Mouse (Mus musculus) midbrain, embryonic 16.5 days (tissue): ENCODE results near the gene Clec2l. TPM values are rescaled to one million over a fixed set of nuclear protein-coding genes. Genes with fewer than 3 reads are reported as not detected.

Experiments
- ATAC-seq: fragments of 200-750 bp; cut with Nextera tagmentation; 2 replicates; pipeline ENCODE4 v1.8.0; 2017; ENCODE audit warnings: moderate TSS enrichment
- H3K27ac ChIP-seq: fragments of 300-500 bp; sonication (generic); 2 replicates; pipeline ENCODE4 v1.5.1; 2014; ENCODE audit warnings: mild to moderate bottlenecking, low read length, mixed read lengths
- H3K27me3 ChIP-seq: fragments of 300-500 bp; sonication (generic); 2 replicates; pipeline ENCODE4 v1.6.1; 2014; ENCODE audit warnings: low read depth, low read length, mixed read lengths; ENCODE audit not compliant: control insufficient read depth, insufficient read depth
- H3K36me3 ChIP-seq: fragments of 300-500 bp; sonication (generic); 2 replicates; pipeline ENCODE4 v1.6.1; 2014; ENCODE audit warnings: mild to moderate bottlenecking, low read length, moderate library complexity, mixed read lengths; ENCODE audit not compliant: control insufficient read depth, insufficient read depth
- H3K4me1 ChIP-seq: fragments of 300-500 bp; sonication (generic); 2 replicates; pipeline ENCODE4 v1.6.1; 2014; ENCODE audit warnings: mild to moderate bottlenecking, low read length, mixed read lengths; ENCODE audit not compliant: control insufficient read depth, insufficient read depth
- H3K4me2 ChIP-seq: fragments of 300-500 bp; sonication (generic); 2 replicates; pipeline ENCODE4 v1.6.1; 2014; ENCODE audit warnings: mild to moderate bottlenecking, low read length, mixed read lengths
- H3K4me3 ChIP-seq: fragments of 300-500 bp; sonication (generic); 2 replicates; pipeline ENCODE4 v1.5.1; 2014; ENCODE audit warnings: low read depth, mild to moderate bottlenecking, low read length, moderate library complexity, mixed read lengths
- H3K9ac ChIP-seq: fragments of 300-500 bp; sonication (generic); 2 replicates; pipeline ENCODE4 v1.6.1; 2014; ENCODE audit warnings: low read depth, low read length, mixed read lengths
- H3K9me3 ChIP-seq: fragments of 300-500 bp; sonication (generic); replicated peaks from 2 replicates; pipeline ENCODE4 v1.6.1; 2014; ENCODE audit warnings: mild to moderate bottlenecking, low read length, mixed read lengths; ENCODE audit not compliant: control insufficient read depth, poor library complexity, severe bottlenecking
- WGBS: fragments of 180-500 bp; shearing (Covaris S2); extraction: QIAGEN DNeasy Blood & Tissue Kit; methylation state at CpG from one replicate; pipeline ENCODE4 v1.1.7; 2014; 5-methylcytosine and 5-hydroxymethylcytosine counted together
- polyA plus RNA-seq: library from polyadenylated mRNA; unstranded; fragments of >200 nt; fragmentation: Nextera tagmentation; extraction: Ambion mirVana; gene quantifications from 2 replicates; pipeline ENCODE4 v1.2.1, GENCODE M21; 2015

Gene Clec2l
- polyA plus RNA-seq, 1 experiment from 2014 or later: 22.9 TPM

DNA sequence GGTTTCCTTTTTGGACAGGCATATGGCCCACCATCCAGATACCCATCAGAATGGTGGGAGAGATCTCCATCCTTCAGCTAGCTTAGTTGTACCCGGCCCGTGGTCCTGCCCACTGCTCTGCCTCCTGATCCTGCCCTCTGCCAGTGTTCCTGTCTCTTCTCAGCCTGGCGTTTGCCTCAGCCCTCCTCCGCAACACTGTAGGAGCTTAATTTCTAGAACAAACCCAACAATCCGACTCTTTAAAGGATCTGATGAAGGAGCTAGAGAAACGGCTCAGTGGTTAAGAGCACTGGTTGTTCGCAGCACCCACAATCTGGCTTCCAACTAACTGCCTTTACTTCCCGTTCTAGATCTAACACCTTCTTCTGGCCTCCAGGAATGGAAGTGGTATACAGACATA is 28.4 kb upstream of the Clec2l start:
- 82% methylated on average over 8 of the region's 8 CpGs for WGBS
- Histone ChIP-seq H3K9me3 (no peaks in the 10 kb centered on the region), H3K9ac (no peak overlapping the region), H3K27ac (no peak overlapping the region), H3K4me2 (no peak overlapping the region), H3K36me3 (no peaks in the 10 kb centered on the region), H3K4me3 (no peak overlapping the region), H3K27me3 (peaks cover 46% of the 10 kb centered on the region), H3K4me1 (peaks cover 15% of the 10 kb centered on the region)
- ATAC-seq: no peak

DNA sequence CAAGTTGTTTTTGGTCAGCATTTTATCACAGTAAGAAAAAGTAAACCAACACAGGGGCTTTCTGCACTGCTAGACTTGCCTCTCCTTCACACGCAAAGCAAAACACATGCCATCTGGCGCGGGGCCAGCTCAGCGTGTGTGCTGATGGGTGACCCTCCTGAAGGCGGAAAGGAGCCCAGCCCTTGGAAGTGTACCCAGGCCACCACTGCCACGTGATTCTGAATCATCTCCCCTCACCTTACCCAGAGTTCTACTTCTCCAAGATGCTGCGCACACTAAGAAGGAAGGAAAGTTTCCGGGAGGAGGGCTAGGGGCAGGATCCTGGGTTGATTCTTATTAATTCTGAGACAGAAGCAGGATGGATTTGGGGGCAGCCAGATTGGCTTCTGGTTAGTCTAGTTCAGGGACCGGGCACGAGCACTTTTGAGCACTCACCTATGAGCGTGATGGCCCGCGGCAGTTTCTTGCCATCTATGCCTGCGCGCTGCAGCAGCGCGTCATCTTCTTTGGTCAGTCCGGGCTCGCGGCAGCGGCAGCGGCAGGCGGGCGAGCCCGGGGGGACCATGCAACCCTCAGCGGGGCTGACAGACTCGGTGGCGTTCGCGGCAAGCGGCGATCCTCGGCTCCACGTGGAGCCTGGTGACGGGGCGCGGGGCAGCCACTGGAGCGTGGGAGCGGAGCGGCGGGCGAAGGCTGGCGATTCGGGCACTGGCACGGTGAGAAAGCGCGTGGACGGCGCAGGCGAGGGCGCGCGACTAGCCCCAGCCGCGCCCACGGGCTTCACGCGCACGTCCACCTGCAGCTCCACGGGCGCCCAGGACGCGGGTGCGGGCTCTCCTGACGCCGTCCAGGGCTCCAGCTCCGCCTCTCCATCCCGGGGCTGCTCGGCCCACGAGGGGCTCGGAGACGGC is 26.7 kb upstream of the Clec2l start:
- H3K4me1 ChIP-seq: peaks cover 15% of the 10 kb centered on the region
- WGBS: 1% methylated on average over 64 of the region's 72 CpGs
- H3K9me3 ChIP-seq: no peaks in the 10 kb centered on the region
- peak overlapping the region; percentile 97 for H3K4me2 ChIP-seq
- H3K27me3 ChIP-seq: peaks cover 50% of the 10 kb centered on the region
- peak overlapping the region; percentile 63 for H3K4me3 ChIP-seq
- peak; percentile 67 for ATAC-seq
- H3K9ac ChIP-seq: peak overlapping the region; percentile 47
- no peaks in the 10 kb centered on the region for H3K36me3 ChIP-seq
- no peak overlapping the region for H3K27ac ChIP-seq

DNA sequence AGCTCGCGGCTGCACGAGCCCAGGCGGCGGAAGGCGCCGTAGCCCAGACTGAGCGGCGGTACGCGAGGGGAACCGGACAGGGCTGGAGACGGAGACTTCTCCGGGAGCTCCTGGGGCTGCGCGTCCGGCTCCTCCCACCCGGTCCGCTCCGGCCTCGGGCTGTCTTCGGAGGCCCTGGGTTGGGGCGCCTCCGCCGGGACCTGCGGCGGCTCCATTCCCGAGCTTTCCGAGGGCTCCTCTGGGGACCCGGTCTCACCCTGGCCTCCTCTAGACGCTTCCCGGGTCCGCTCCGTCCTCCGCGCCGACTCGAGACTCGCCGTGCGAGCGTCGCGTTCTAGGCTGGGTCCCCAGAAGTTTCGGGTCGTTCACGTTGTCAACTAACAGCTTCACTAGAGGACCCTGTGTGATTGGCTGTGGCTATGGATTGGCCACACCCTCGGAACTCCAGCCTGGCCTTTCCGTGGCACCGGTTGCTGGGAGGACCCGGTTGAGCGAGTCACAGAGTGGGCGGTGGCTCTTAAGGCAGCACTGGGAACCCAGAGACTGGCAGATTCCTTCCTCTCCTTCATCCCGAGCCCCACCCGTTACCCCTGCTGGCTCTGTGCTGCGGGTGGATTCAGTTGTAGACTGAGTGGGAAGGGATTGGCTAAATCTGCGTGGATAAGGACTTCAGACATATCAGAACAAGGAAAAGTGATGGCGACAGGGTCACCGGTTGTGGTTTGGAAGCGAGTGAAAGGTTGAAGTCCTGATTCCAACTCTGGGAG is 25.8 kb upstream of the Clec2l start, which contains the start of gene Klrg2:
TSS of gene Klrg2 (minus strand) at position 391 of the 767 bp plus-strand sequence.
- H3K4me2 ChIP-seq: peak within 1 kb of the TSS; percentile 97
- peaks cover 15% of the 10 kb centered on the region for H3K4me1 ChIP-seq
- peaks cover 50% of the 10 kb centered on the region for H3K27me3 ChIP-seq
- no peaks in the 10 kb centered on the region for H3K36me3 ChIP-seq
- 1% methylated on average over 47 of the region's 60 CpGs for WGBS
- no peaks in the 10 kb centered on the region for H3K9me3 ChIP-seq
- no peak within 1 kb of the TSS for H3K27ac ChIP-seq
- peak within 1 kb of the TSS; percentile 47 for H3K9ac ChIP-seq
- H3K4me3 ChIP-seq: peak within 1 kb of the TSS; percentile 63
- peak; percentile 79 for ATAC-seq

DNA sequence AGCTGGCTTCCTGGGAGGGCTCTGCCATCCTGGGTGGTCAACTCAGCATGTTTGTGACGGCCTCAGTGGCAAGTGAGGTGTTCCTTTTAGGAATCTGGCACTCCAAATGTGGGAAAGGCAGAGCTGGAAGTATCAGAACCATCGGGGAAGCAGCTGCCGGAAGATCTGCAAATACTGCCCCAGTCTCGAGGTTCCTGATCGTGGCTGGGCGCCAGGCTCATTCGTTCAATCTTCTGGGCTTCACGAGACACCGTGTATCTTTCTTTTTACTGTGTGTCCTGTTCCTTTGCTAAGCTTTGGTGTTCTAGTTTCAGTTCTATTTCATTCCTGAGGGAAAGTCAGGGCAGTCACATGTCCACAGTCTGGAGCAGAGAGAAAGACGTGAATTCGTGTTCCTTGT is 22.5 kb upstream of the Clec2l start:
- WGBS: 82% methylated on average over 11 of the region's 11 CpGs
- Histone ChIP-seq H3K9ac (no peak overlapping the region), H3K27ac (no peak overlapping the region), H3K4me3 (no peak overlapping the region), H3K9me3 (no peaks in the 10 kb centered on the region), H3K36me3 (no peaks in the 10 kb centered on the region), H3K27me3 (peaks cover 30% of the 10 kb centered on the region), H3K4me1 (peaks cover 15% of the 10 kb centered on the region), H3K4me2 (no peak overlapping the region)
- ATAC-seq: no peak

DNA sequence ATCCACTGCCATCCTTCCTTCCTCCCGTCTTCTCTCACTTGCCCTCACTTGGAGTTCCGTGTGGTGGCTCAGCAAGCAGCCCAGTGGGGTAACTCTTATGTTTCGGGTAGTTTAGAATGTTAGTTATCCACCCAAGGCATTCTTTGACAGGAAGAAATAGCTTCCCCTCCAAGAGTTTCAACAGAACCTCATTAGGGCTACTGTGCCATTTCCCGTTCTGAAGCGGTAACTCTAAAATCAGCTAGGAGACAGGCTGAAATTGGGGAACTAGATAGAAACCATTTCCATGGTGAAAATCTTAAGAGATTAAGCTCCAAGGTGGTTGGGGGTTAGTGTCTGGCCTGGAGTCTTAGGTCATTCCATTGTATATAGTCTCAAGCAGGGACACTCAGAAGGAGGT is 21.6 kb upstream of the Clec2l start:
- no peak for ATAC-seq
- H3K27me3 ChIP-seq: peaks cover 25% of the 10 kb centered on the region
- no peaks in the 10 kb centered on the region for H3K9me3 ChIP-seq

GRCm38 (mm10) chr6:38641645-38642044 is 21.2 kb upstream of the Clec2l start:
- Histone ChIP-seq H3K27ac (no peak overlapping the region), H3K9ac (no peak overlapping the region), H3K36me3 (no peaks in the 10 kb centered on the region), H3K4me2 (no peak overlapping the region), H3K27me3 (peaks cover 23% of the 10 kb centered on the region), H3K9me3 (no peaks in the 10 kb centered on the region), H3K4me1 (peaks cover 7% of the 10 kb centered on the region), H3K4me3 (no peak overlapping the region)
- ATAC-seq: no peak
- 44% methylated on average over 5 of the region's 5 CpGs for WGBS

More for the DNA sequence above, 21.6 kb upstream of the Clec2l start:
- Histone ChIP-seq H3K9ac (no peak overlapping the region), H3K36me3 (no peaks in the 10 kb centered on the region), H3K4me3 (no peak overlapping the region), H3K27ac (no peak overlapping the region), H3K4me1 (peaks cover 10% of the 10 kb centered on the region), H3K4me2 (no peak overlapping the region)
- WGBS: 71% methylated on average over 5 of the region's 5 CpGs

- Histone ChIP-seq H3K9me3 (no peaks in the 10 kb centered on the region), H3K4me2 (no peak overlapping the region), H3K27me3 (peaks cover 17% of the 10 kb centered on the region), H3K36me3 (no peaks in the 10 kb centered on the region), H3K4me1 (no peaks in the 10 kb centered on the region), H3K27ac (no peak overlapping the region), H3K9ac (no peak overlapping the region), H3K4me3 (no peak overlapping the region)
- ATAC-seq: no peak
- WGBS: 83% methylated on average over 5 of the region's 5 CpGs
Observed at GRCm38 (mm10) chr6:38642593-38642992, 20.3 kb upstream of the Clec2l start.

DNA sequence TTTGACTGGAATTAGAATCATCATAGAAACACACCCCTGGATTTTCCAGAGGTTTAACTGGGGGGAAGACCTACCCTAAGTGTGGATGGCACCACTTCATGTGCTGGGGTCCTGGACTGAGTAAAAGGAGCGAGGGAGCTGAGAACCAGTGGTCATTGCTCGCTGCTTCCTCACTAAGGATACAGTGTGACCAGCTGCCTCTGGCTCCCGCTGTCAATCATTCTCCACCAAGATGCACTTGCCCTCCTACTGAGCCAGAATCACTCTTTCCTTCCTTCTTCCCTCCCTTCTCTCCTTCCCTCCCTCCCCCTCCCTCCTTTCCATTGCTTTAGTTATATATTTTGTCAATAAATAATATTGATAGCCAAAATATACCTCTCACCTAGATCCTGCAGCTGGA is 19.8 kb upstream of the Clec2l start:
- H3K36me3 ChIP-seq: no peaks in the 10 kb centered on the region
- WGBS: 68% methylated on average over 3 of the region's 3 CpGs

GRCm38 (mm10) chr6:38649545-38649944 is 13.3 kb upstream of the Clec2l start:
- Histone ChIP-seq H3K9ac (no peak overlapping the region), H3K27me3 (no peaks in the 10 kb centered on the region), H3K4me1 (no peaks in the 10 kb centered on the region), H3K4me2 (no peak overlapping the region), H3K9me3 (no peaks in the 10 kb centered on the region), H3K36me3 (no peaks in the 10 kb centered on the region), H3K4me3 (no peak overlapping the region), H3K27ac (no peak overlapping the region)
- ATAC-seq: no peak
- 66% methylated on average over 3 of the region's 3 CpGs for WGBS

More for the DNA sequence above, 19.8 kb upstream of the Clec2l start:
- Histone ChIP-seq H3K9ac (no peak overlapping the region), H3K27ac (no peak overlapping the region), H3K4me1 (no peaks in the 10 kb centered on the region), H3K4me3 (no peak overlapping the region), H3K4me2 (no peak overlapping the region), H3K27me3 (peaks cover 13% of the 10 kb centered on the region), H3K9me3 (no peaks in the 10 kb centered on the region)
- ATAC-seq: no peak
